Mouse (Mus musculus): Measurements from ENCODE around the gene Drap1. TPM values are rescaled to one million over a fixed set of nuclear protein-coding genes. Genes with fewer than 3 reads are reported as not detected.

Gene Drap1
- total and polyA plus RNA-seq, 3 experiments, result 183 to 307 TPM; not detected in 1

GRCm38 (mm10) chr19:5448354-5449150, 23.8 kb upstream of the Drap1 start:
- H3K9ac ChIP-seq (ENCODE audit: control insufficient read depth, low read depth, low read length, poor library complexity, severe bottlenecking), result peak overlapping the region; percentile 64
- no peaks in the 10 kb centered on the region for H3K9me3 ChIP-seq (replicated peaks; ENCODE audit: insufficient read depth, low read length)
- H3K36me3 ChIP-seq (ENCODE audit: control insufficient read depth in 1 of 2, insufficient read depth in 2 of 2, low read length in 2 of 2), result peaks cover 0 to 4% of the 10 kb centered on the region in 2 experiments; a peak in 2 of 4 replicates
- peaks cover 0 to 25% of the 10 kb centered on the region in 2 experiments; a peak in 3 of 4 replicates for H3K4me1 ChIP-seq (ENCODE audit: control insufficient read depth in 1 of 2, insufficient read depth in 2 of 2, low read length in 2 of 2)
- no peaks in the 10 kb centered on the region for H3K27me3 ChIP-seq (ENCODE audit: control insufficient read depth in 1 of 2, insufficient read depth in 2 of 2, low read length in 2 of 2)
- TF ChIP-seq MXI1 (IDR thresholded peaks at IDR 0.05; ENCODE audit: low read depth, low read length) (peak; percentile 35; the same call in 1 of the 2 replicates), BHLHE40 (IDR thresholded peaks at IDR 0.05; ENCODE audit: borderline replicate concordance, low read depth, low read length) (peak; percentile 53; the same call in 1 of the 2 replicates), EP300 (IDR thresholded peaks at IDR 0.05; ENCODE audit: low read depth in 1 of 2, low read length in 2 of 2) (peak in 1 of 2 experiments; percentile 40; a peak in 2 of 4 replicates), GABPA (IDR thresholded peaks at IDR 0.05; ENCODE audit: low read depth, low read length) (no peak), RCOR1 (IDR thresholded peaks at IDR 0.05; ENCODE audit: low read depth, low read length) (no peak), CHD2 (IDR thresholded peaks at IDR 0.05; ENCODE audit: low read length) (no peak), RAD21 (IDR thresholded peaks at IDR 0.05; ENCODE audit: low read depth, low read length) (no peak), CHD1 (IDR thresholded peaks at IDR 0.05; ENCODE audit: low read depth, low read length) (no peak), MYC (IDR thresholded peaks at IDR 0.05; ENCODE audit: low read depth, low read length) (0 out of 2 replicates have a peak, but pooled peaks have one; percentile 48), ZMIZ1 (IDR thresholded peaks at IDR 0.05; ENCODE audit: low read depth, low read length) (no peak), ETS1 (IDR thresholded peaks at IDR 0.05; ENCODE audit: low read depth, low read length) (peak; percentile 31; the same call in 1 of the 2 replicates), UBTF (IDR thresholded peaks at IDR 0.05; ENCODE audit: borderline replicate concordance, insufficient read depth, low read depth, low read length) (no peak), MAX (IDR thresholded peaks at IDR 0.05; ENCODE audit: low read length) (peak; percentile 96)
- H3K4me3 ChIP-seq (ENCODE audit: control insufficient read depth in 1 of 2, insufficient read depth in 1 of 2, low read depth in 2 of 2, low read length in 2 of 2), result peak overlapping the region; percentile 80 to 81
- peak overlapping the region; percentile 20; the same call in 1 of the 2 replicates for H3K27ac ChIP-seq (ENCODE audit: control insufficient read depth, low read depth, low read length)
- DNase-seq (ENCODE audit: low read depth, low spot score), result peak; percentile 70
- H3K79me2 ChIP-seq (ENCODE audit: control insufficient read depth, insufficient read depth, low read length, poor library complexity), result peaks cover 6% of the 10 kb centered on the region; the same call in 1 of the 2 replicates

DNA sequence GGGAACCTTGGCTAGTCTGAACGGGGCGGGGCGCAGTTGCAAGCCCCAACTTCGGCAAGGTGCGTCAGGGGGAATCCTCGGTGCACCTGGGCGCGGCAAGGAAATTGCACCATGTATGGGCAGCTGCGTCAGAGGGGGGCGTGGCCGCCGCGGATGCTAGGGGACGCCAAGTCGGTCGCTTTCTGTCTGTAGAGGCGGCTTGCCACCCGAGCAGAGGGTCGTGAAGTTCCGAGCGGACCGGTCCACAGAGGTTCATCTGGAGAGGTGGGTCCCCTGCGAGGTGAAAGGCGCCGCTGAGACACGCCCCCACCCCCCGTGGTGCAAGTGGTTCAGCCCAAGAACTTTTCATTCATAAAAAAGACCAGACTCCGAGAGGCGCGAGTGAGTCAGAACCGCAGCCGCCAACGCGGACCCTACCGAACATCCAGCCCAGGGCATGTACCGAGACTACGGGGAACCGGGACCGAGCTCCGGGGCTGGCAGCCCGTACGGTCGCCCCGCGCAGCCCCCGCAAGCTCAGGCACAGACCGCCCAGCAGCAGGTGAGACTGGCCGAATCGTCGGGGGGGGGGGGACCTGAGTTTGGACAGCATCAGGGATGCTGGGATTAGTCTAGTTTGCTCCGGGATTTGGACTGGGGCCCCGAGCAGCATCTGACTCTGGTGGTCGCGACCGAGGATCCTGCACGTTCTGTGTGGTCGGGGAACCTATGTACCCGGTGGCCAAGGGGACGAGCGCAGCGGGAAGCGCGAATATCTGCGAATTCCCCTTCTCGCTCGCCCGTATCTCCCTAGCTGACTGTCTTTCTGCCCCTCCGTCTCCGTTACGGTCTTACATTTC, 23.0 kb upstream of the Drap1 start, which contains the start of gene Fosl1:
Gene Fosl1, plus strand, starts transcription at position 33 of the 839 bp plus-strand sequence.
- peaks cover 6% of the 10 kb centered on the region; the same call in 1 of the 2 replicates for H3K79me2 ChIP-seq (ENCODE audit: control insufficient read depth, insufficient read depth, low read length, poor library complexity)
- peak within 1 kb of the TSS; percentile 64 for H3K9ac ChIP-seq (ENCODE audit: control insufficient read depth, low read depth, low read length, poor library complexity, severe bottlenecking)
- H3K4me1 ChIP-seq (ENCODE audit: control insufficient read depth in 1 of 2, insufficient read depth in 2 of 2, low read length in 2 of 2), result peaks cover 0 to 25% of the 10 kb centered on the region in 2 experiments; a peak in 3 of 4 replicates
- peaks cover 0 to 4% of the 10 kb centered on the region in 2 experiments; a peak in 2 of 4 replicates for H3K36me3 ChIP-seq (ENCODE audit: control insufficient read depth in 1 of 2, insufficient read depth in 2 of 2, low read length in 2 of 2)
- H3K9me3 ChIP-seq (replicated peaks; ENCODE audit: insufficient read depth, low read length), result no peaks in the 10 kb centered on the region
- peak within 1 kb of the TSS; percentile 20; the same call in 1 of the 2 replicates for H3K27ac ChIP-seq (ENCODE audit: control insufficient read depth, low read depth, low read length)
- peak; percentile 82 for DNase-seq (ENCODE audit: low read depth, low spot score)
- peak within 1 kb of the TSS; percentile 80 to 81 for H3K4me3 ChIP-seq (ENCODE audit: control insufficient read depth in 1 of 2, insufficient read depth in 1 of 2, low read depth in 2 of 2, low read length in 2 of 2)
- no peaks in the 10 kb centered on the region for H3K27me3 ChIP-seq (ENCODE audit: control insufficient read depth in 1 of 2, insufficient read depth in 2 of 2, low read length in 2 of 2)
- no peak for TF ChIP-seq MYB (IDR thresholded peaks at IDR 0.05; ENCODE audit: low read depth, low read length)
- 0 out of 2 replicates have a peak, but pooled peaks have one; percentile 2 for TF ChIP-seq SMC3 (IDR thresholded peaks at IDR 0.05; ENCODE audit: low read depth, low read length)
- TF ChIP-seq CHD1 (IDR thresholded peaks at IDR 0.05; ENCODE audit: low read depth, low read length), result peak; percentile 82; the same call in 1 of the 2 replicates
- TF ChIP-seq MAZ (IDR thresholded peaks at IDR 0.05; ENCODE audit: low read depth, low read length), result no peak; the same call in 1 of the 2 replicates
- TF ChIP-seq POLR2A (IDR thresholded peaks at IDR 0.05; ENCODE audit: control insufficient read depth in 1 of 2, insufficient read depth in 1 of 2, low read depth in 1 of 2, low read length in 2 of 2, poor library complexity in 1 of 2), result peak in 1 of 2 experiments; percentile 18; a peak in 1 of 4 replicates
- TF ChIP-seq MAX (IDR thresholded peaks at IDR 0.05; ENCODE audit: low read length), result no peak
- no peak for TF ChIP-seq ZKSCAN1 (IDR thresholded peaks at IDR 0.05; ENCODE audit: low read depth, low read length)
- TF ChIP-seq MXI1 (IDR thresholded peaks at IDR 0.05; ENCODE audit: low read depth, low read length), result peak; percentile 51
- no peak for TF ChIP-seq USF1 (IDR thresholded peaks at IDR 0.05; ENCODE audit: low read depth, low read length)
- no peak for TF ChIP-seq TBP (IDR thresholded peaks at IDR 0.05; ENCODE audit: low read depth, low read length)
- TF ChIP-seq KAT2A (conservative IDR thresholded peaks at IDR 0.05; ENCODE audit: low read depth, low read length), result no peak
- TF ChIP-seq ELF1 (IDR thresholded peaks at IDR 0.05; ENCODE audit: low read depth, low read length), result no peak
- TF ChIP-seq EP300 (IDR thresholded peaks at IDR 0.05; ENCODE audit: low read depth in 1 of 2, low read length in 2 of 2), result no peak
- peak; percentile 48; the same call in 1 of the 2 replicates for TF ChIP-seq NELFE (IDR thresholded peaks at IDR 0.05; ENCODE audit: low read depth, low read length)
- TF ChIP-seq JUND (IDR thresholded peaks at IDR 0.05; ENCODE audit: low read depth, low read length), result no peak
- no peak for TF ChIP-seq POLR2AphosphoS5 (IDR thresholded peaks at IDR 0.05; ENCODE audit: borderline replicate concordance, low read depth, low read length)
- TF ChIP-seq ETS1 (IDR thresholded peaks at IDR 0.05; ENCODE audit: low read depth, low read length), result peak; percentile 36; the same call in 1 of the 2 replicates
- TF ChIP-seq SIN3A (IDR thresholded peaks at IDR 0.05; ENCODE audit: low read length), result peak; percentile 50; the same call in 1 of the 2 replicates
- no peak for TF ChIP-seq CHD2 (IDR thresholded peaks at IDR 0.05; ENCODE audit: low read length)
